Mouse (Mus musculus) left cerebral cortex, adult 8-10 months (tissue): ENCODE data around the gene Nck1. TPM values are rescaled to one million over a fixed set of nuclear protein-coding genes. Genes with fewer than 3 reads are reported as not detected.
A peak's percentile ranks its signal among the peaks of the same experiment; 100 is the strongest.

Experiments used
- DNase-seq, 2 experiments: peaks; one replicate each; pipeline ENCODE4 v3.0.0; 2022; ENCODE audit warnings: low spot score in 2 of 2
- total RNA-seq, 4 experiments: library from RNA; stranded (reverse); gene quantifications; 2 replicates each; pipeline ENCODE4 v1.2.4; 2022

The Nck1 gene
- total RNA-seq, 4 experiments from 2014 or later, result 33.4 to 39.9 (median 36.4) TPM

DNA sequence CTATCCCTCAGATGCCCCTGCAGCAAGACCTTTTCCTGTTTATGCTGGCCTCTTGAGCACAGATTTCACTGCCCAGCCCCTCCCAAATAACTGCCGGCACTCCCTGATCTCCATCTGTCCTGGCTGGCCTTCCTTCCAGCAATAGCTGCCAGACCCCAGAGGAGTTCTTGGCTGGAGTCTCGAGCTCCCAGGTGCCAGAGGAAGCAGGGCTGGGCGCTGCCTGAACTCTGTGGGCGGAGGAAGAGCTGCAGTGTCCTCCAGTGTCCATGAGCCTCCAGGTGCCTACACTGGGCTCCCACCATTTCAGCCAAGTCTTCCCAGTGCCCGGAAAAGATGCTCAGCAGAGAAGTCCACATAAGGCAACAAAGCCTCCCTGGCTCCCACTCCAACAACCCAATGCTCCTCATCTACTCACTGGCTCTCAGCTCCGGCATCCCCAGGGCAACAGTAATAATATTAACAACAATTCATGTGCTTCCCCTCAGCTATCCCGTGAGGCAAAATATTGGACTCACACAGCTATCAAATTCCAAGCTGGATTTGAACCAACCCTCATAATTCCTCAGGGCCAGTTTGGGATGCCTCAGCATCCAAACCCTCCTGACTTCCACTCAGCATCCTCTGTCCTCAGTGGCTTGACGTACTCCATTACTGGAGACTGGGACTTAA lies 74.9 kb downstream of the Nck1 start:
- no peak for DNase-seq

DNA sequence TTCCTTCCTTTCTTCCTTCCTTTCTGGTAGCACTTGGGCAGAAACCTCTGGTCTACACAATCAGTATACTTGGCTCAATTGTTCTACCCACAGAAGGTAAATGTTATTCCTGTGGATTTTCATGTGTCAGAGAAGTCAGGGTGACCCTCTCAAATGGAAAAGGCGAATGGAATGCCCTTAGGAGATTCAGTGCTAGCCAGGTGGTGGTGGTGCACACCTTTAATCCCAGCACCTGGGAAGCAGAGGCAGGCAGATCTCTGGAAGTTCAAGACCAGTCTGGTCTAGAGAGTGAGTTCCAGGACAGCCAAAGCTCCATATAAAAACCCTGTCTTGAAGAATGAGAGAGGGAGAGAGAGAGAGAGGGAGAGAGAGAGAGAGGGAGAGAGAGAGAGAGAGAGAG lies 75.7 kb downstream of the Nck1 start:
- no peak for DNase-seq

DNA sequence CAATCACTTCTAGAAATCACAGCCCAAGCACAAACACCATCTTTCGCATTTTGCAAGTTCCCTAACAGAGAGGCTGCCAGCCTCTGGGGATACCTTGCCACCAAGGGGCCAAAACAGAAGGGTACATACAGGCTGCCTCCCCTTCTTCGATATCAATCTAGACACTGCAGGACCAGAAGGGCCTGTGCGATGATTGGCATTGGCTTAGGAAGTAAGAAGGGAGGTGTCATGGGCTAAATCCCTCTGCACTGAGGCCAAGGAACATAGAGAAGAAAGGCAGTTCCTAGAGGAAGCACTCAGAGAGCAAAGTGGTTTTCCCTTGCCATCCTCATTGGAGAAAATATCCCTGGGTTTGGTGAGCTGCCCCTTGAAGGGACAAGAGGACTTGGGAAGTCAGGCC lies 76.3 kb downstream of the Nck1 start:
- DNase-seq, result no peak

DNA sequence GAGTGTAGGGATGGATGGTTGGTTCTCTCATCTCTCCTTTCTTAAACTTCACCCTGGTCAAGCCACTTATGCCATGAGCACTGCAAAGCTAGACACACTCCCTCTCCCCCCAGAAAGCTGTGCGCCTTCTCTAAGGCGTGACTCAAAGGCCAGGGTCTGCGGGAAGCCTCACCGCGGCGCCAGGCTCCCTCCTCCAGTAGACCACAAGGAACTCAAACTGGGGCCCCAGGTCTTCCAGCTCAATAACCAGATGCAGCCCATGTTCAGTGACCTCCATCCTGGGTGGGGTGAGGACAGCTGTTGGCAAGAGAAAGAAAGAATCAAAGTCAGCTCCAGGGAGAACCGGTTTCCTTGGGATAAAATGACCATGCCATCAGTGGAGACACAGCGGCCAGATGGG lies 77.8 kb downstream of the Nck1 start:
- DNase-seq, result no peak

DNA sequence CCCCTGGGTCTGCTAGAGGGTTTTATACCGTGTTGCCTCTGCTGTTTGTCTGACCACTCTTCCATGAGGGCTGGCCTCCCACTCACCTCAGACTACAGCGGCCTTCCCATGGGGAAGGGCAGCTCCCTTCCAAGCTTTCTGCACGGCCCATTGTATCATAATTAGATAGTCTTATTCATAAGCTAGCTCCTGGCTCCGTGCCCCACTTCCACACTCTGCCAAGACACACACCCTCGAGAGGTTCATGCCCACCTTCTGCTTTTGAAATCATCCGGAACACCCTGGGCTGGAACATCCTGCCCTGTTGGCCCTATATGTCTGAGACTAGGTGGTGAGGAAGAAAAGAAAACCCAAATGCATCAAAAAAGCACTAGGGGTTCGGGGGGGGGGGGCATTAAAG lies 78.3 kb downstream of the Nck1 start:
- DNase-seq, result no peak

DNA sequence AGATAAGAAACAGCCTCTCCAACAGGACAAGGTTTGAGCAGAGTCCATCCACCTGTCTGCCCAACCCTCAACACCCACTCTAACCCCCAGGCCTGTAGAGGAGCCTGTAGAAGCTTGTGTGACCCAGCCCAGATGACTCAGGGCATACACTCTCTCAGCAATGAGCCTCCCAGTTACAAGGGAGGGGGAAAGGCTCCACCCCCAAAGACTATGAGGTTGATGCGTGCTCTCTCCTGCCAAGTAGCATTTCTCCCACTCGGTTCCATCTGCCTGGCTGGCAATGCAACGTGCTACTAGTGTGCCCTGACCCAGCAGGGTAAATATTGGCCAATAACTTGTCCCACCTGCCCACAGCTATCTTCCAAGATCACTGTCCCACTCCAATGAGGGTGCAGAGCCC lies 79.2 kb downstream of the Nck1 start:
- no peak for DNase-seq

DNA sequence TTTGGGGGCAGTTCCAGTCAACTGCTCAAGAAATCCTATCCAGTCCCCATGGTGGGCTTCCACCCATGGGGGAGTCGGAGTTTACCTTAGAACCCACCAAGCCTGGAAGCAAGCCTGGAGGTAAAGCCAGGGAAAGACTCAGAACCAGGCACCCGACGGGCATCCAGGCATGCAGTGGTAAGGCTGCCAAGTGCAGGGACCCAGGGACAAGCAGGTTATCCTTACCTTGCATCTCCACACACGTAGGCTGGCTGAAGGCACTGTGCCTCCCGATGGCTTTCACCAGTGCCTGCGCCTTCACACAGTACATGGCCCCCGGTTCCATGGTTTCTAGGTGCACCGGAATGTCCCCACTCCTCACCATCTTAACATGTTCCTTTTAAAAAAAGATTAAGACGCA lies 79.9 kb downstream of the Nck1 start:
- no peak for DNase-seq

DNA sequence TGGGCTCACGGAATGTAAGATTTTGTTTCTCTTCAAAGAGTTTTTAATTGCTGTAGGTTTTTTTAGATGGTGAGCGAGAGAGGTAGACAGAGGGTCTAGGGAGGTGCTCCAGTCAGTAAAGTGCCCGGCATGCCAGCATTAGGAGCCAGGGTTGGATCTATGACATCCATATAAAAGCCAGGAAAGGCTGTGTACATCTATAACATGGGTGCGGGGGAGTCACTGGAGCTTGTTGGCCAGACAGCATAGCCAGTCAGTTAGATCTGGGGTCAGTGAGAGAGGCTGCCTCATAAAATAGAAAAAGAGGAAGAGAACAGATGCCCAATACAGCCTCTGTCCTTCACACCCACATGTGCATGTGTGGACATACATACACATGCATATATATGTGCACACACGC lies 80.6 kb downstream of the Nck1 start:
- DNase-seq, result no peak

DNA sequence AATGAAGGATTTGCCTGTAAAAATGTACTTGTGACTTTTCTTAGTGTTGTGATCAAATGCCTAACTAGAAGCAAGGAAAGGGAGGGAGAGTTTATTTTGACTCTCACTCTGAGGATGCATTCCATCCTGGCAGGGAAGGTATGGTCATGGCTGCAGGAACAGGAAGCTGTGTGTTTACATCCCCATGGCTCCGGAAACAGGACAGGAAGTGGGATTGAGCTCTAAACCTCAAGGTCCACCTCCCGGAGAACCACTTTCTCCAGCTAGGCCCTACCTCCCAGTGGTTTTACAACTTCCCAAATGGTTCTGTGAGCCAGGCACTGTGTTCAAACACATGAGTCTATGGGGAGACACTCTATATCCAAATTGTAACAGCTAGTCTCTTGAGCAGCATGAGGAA lies 82.2 kb downstream of the Nck1 start:
- DNase-seq, result no peak

DNA sequence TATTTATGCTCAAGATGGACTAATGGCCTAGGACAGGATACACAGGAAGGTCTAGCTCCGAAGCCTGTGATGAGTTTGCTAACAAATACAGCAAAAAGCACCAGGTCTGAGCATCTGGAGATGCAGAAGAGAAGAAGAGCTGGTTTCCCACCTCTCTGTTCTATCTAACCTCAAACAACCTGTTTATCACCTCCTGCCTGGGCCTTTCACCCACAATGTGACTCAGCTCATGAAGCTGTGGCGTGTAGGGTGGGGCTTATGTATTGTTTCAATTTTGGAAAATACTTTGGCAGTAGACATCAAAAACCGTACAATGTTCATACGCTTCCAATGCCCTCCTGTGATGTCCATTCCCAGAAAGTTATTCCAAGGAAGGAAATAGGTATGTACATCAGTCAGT lies 83.8 kb downstream of the Nck1 start:
- no peak for DNase-seq

DNA sequence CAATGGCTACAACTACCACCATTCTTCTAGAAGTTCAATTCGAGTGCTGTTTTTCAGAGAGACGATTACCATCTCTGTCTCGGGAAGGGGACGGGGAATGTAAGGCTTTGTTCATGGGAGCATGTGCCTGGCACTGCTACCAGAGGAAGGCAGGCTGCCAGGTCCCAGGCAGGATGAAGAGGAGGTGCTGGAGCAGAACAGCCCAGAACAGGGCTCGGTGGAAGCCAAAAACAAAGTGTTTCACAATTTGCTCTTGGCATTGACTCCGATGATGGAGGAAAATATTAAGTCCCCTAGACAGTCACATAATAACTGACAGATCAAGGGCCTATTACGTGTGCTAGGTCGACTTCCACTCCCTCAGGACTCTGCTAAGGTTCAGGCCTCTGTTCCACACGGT lies 84.3 kb downstream of the Nck1 start:
- DNase-seq, result no peak

DNA sequence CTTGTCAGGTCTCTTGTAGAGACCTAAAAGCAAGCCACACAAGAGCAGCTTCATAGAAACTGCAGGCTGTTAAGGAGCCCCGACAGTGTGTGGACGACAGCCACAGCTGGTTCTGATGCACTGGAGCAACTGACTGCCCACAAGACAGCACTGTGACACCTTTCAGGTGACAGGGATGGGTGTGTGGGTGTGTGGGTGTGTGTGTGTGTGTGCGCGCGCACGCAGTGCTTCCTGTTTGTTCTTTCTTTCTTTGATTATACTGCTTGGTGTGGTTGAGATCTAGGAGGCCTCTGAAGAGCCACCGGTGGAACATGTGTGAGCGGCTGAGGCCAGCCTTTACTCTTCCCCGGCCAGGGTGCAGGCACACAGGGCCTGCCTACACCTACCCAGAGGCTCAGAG lies 85.7 kb downstream of the Nck1 start:
- DNase-seq, result no peak

DNA sequence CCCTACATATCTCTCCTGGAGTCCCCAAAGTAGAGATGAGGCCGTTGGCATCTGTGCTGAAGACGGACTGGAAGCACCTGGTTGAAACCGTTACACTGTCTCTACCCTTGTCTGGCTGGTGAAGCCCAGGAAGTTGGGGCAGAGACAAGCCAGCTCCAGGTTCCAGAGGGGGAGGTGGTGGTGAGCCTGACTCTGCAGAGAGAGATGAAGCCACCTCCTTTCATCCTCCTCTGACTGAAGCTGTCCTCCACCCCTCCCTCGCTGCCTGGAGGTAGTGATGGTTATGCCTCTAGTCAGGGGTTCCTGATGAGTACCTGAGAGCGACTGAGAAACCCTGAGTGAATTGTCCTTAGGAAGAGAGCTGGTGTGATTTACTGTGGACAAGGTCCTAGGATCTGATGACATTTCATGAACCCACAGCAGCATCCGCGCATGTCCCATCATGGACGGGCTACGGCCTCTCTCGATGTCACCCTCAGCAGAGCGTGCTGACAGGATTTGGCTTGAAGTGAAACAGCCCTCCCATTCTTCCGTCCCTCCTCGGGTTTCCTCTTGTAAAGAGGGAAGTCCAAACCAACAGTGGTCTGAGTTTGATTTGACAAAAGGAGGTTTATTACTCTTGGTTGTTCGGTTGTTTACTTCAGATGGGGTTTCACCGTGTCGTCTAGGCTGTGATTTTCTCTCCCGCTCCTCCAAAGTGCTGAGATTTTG lies 87.8 kb downstream of the Nck1 start:
- DNase-seq, result no peak

DNA sequence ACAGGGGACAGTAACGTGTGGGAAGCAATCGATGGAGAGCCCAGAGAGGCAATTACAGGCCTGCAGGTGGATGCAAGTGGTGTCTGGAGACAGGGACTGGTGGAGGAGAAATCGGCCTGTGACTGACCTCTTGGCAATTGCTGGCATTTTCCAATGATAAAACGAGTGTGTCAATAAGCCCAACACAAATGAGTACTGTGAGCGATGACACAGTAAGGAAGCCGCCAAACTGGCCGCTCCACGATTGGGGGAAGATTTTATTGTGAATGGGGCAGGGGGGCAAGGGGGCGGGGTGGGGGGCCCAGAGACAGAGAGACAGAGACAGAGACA lies 91.3 kb downstream of the Nck1 start:
- no peak for DNase-seq

DNA sequence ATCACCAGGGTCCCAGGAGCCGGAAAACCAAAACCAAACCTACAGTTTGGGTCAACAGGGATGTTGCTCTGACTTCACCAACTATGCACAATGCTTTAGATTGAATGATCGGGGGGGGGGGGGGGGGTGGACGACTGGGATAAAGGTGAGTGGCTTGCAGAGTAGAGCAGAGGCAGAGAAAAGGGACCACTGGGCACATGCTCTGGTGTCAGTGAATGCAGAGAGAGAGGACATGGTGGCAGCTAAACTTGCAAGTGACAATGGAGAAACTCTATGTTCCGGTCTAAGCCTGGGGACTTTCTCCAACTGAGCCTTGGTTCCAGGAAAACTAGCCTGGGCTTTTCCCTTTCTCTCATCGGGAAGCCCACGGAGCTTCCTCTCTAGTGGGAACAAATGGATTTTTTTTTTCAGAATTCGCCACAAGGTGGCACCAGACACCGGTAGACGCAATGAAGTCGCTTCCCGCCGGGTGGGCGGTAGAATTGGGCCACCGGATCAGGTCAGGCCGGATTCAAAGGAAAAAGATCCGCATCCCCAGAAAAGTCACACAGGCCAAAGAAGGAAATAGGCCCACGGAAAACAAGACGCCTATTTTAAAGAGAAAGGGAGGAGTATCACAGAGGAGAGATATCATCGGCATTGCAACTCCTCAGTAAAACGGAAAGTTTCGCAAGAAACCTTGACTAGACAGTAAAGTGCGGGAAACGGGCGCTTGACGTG lies 91.8 kb downstream of the Nck1 start:
- peak in 1 of 2 experiments; percentile 64 for DNase-seq

DNA sequence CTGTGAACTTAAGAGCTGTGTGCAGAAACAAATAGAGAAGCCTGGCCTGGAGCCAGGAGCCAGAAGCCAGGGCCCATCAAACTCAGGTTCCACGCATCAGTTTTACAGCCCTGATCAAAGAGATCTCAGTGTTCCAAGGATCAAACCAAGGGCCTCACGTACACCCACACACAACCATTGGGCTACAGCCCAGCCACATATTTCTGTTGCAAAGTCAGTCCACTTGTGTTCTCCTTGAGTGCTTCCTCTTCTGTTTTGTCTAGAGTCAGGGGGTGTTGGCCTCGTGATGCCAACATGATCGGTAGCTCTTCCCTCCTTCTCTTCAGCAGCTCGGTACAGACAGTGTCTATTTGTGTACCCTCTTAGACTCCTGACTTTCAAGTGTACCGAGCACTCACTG lies 93.5 kb downstream of the Nck1 start:
- no peak for DNase-seq

DNA sequence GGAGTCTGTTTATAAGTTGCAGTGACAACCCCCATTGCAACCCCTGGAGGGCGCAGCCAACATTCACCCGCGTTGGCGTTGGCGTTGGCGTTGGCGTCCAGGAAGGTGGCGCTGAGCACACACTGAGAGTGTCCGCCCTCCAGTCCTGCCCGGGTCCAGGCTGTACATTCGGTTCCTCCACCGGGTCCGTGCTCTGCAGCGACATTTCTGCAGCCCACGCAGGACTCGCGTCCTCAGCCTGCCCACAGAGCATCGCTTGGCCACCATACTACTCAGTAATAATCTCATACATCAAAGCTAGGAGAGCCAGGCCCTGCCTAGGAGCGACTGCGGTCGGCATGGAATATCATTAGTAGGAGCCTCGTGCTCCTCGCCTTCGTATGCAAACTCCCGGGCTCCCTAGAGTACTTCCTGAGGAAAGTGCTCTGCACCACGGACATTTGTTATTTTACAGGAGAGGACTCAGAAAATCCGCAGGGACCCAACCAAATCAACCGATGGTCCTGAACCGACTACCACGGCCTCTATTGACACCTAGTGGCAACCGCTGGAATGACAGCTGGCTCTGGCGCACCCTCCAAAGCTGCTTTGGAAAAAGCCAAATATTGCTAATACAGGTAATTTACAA lies 99.8 kb downstream of the Nck1 start:
- DNase-seq, result peak in 1 of 2 experiments; percentile 67

Other genes starting within 250 kb of the Nck1 start
- under 1 TPM; 0.30 to 0.74 (median 0.48) TPM for gene Il20rb, start 59.3 kb downstream of the Nck1 start, total RNA-seq
- 10 to 100 TPM; 20.7 to 24.7 (median 22.1) TPM for gene Slc35g2, start 25.0 kb upstream of the Nck1 start, total RNA-seq
- 10 to 100 TPM; 54.0 to 73.3 (median 67.2) TPM for gene Stag1, start 51.7 kb upstream of the Nck1 start, total RNA-seq